Mouse (Mus musculus) heart, postnatal 0 days (tissue): ENCODE data around the gene Faap20. TPM values are rescaled to one million over a fixed set of nuclear protein-coding genes. Genes with fewer than 3 reads are reported as not detected.

Experiments
- ATAC-seq: fragments of 200-750 bp; cut with Nextera tagmentation; 2 replicates; pipeline ENCODE4 v1.8.0; 2017; ENCODE audit warnings: low read depth, moderate number of reproducible peaks, moderate library complexity; ENCODE audit not compliant: insufficient read depth
- DNase-seq: peaks from one replicate; pipeline ENCODE4 v3.0.0-alpha.2; 2016; ENCODE audit warnings: low spot score
- H3K27ac ChIP-seq: fragments of 300-500 bp; sonication (generic); 2 replicates; pipeline ENCODE4 v1.5.1; 2014; ENCODE audit warnings: low read depth, mild to moderate bottlenecking
- H3K27me3 ChIP-seq: fragments of 300-500 bp; sonication (generic); 2 replicates; pipeline ENCODE4 v1.6.1; 2014; ENCODE audit warnings: low read length, mixed read lengths; ENCODE audit not compliant: control insufficient read depth, insufficient read depth
- H3K36me3 ChIP-seq: fragments of 300-500 bp; sonication (generic); replicated peaks from 2 replicates; pipeline ENCODE4 v1.6.1; 2014; ENCODE audit warnings: low read length, mixed read lengths; ENCODE audit not compliant: control insufficient read depth, insufficient read depth
- H3K4me1 ChIP-seq: fragments of 300-500 bp; sonication (generic); 2 replicates; pipeline ENCODE4 v1.6.1; 2014; ENCODE audit warnings: antibody characterized with exemption; ENCODE audit not compliant: control insufficient read depth, insufficient read depth
- H3K4me2 ChIP-seq: fragments of 300-500 bp; sonication (generic); 2 replicates; pipeline ENCODE4 v1.6.1; 2014; ENCODE audit warnings: low read depth, mild to moderate bottlenecking, low read length, moderate library complexity
- H3K4me3 ChIP-seq: fragments of 300-500 bp; sonication (generic); 2 replicates; pipeline ENCODE4 v1.5.1; 2014; ENCODE audit warnings: low read depth, low read length
- H3K9ac ChIP-seq: fragments of 300-500 bp; sonication (generic); replicated peaks from 2 replicates; pipeline ENCODE4 v1.6.1; 2014; ENCODE audit warnings: low read depth, low read length, mixed read lengths
- H3K9me3 ChIP-seq: fragments of 300-500 bp; sonication (generic); replicated peaks from 2 replicates; pipeline ENCODE4 v1.6.1; 2016; ENCODE audit warnings: low read length; ENCODE audit not compliant: control insufficient read depth
- CTCF ChIP-seq: IDR thresholded peaks from 2 replicates; pipeline ENCODE4 v1.5.1; 2016; ENCODE audit warnings: antibody characterized with exemption, control low read depth, low read depth
- EP300 ChIP-seq: IDR thresholded peaks from 2 replicates; pipeline ENCODE4 v1.6.1; 2016; ENCODE audit warnings: antibody characterized with exemption, low read depth
- WGBS: fragments of 180-500 bp; shearing (Covaris S2); extraction: QIAGEN DNeasy Blood & Tissue Kit; methylation state at CpG from one replicate; pipeline ENCODE4 v1.1.7; 2014; 5-methylcytosine and 5-hydroxymethylcytosine counted together
- polyA plus RNA-seq: library from polyadenylated mRNA; unstranded; fragments of >200 nt; fragmentation: Nextera tagmentation; extraction: Ambion mirVana; gene quantifications from 2 replicates; pipeline ENCODE4 v1.2.1, GENCODE M21; 2015
- total RNA-seq: library from RNA; depleted of rRNA; stranded (reverse); fragments of >200 nt; gene quantifications from 2 replicates; pipeline ENCODE4 v1.2.3, GENCODE M21; 2014; ENCODE audit warnings: low replicate concordance

Faap20 gene
- total and polyA plus RNA-seq, 2 experiments from 2014 or later = 45.8 to 48.1 TPM

- 59% methylated on average over 1 of the region's 1 CpGs for WGBS
- ATAC-seq (no peak), DNase-seq (no peak)
- H3K9me3 ChIP-seq = no peaks in the 10 kb centered on the region
- H3K9ac ChIP-seq = no peak overlapping the region
- H3K4me2 ChIP-seq = no peak overlapping the region
- H3K27ac ChIP-seq = no peak overlapping the region
- no peak overlapping the region for H3K4me3 ChIP-seq
- TF ChIP-seq CTCF = no peak
- no peaks in the 10 kb centered on the region; the same call in 1 of the 2 replicates for H3K27me3 ChIP-seq
- no peaks in the 10 kb centered on the region for H3K4me1 ChIP-seq
- no peaks in the 10 kb centered on the region for H3K36me3 ChIP-seq
These were observed 39.0 kb downstream of the Faap20 start for GRCm38 (mm10) chr4:155288586-155288985.

GRCm38 (mm10) chr4:155290045-155290444 lies 40.4 kb downstream of the Faap20 start:
- H3K27ac ChIP-seq = no peak overlapping the region
- H3K36me3 ChIP-seq = no peaks in the 10 kb centered on the region
- 0 out of 2 replicates have a peak, but pooled peaks cover under 1% of the 10 kb centered on the region for H3K27me3 ChIP-seq
- H3K4me3 ChIP-seq = no peak overlapping the region
- DNase-seq (no peak), ATAC-seq (no peak)
- 90% methylated on average over 7 of the region's 7 CpGs for WGBS
- no peaks in the 10 kb centered on the region for H3K9me3 ChIP-seq
- TF ChIP-seq EP300 = no peak
- no peak for TF ChIP-seq CTCF
- no peak overlapping the region for H3K4me2 ChIP-seq
- no peak overlapping the region for H3K9ac ChIP-seq
- H3K4me1 ChIP-seq = no peaks in the 10 kb centered on the region

GRCm38 (mm10) chr4:155292863-155293262 lies 43.3 kb downstream of the Faap20 start:
- 77% methylated on average over 10 of the region's 10 CpGs for WGBS
- Histone ChIP-seq H3K27me3 (0 out of 2 replicates have a peak, but pooled peaks cover 3% of the 10 kb centered on the region), H3K9me3 (no peaks in the 10 kb centered on the region), H3K4me3 (no peak overlapping the region), H3K4me2 (no peak overlapping the region), H3K9ac (no peak overlapping the region), H3K36me3 (no peaks in the 10 kb centered on the region), H3K4me1 (no peaks in the 10 kb centered on the region), H3K27ac (no peak overlapping the region)
- no peak for DNase-seq
- no peak for ATAC-seq
- TF ChIP-seq EP300 (no peak), CTCF (no peak)

DNA sequence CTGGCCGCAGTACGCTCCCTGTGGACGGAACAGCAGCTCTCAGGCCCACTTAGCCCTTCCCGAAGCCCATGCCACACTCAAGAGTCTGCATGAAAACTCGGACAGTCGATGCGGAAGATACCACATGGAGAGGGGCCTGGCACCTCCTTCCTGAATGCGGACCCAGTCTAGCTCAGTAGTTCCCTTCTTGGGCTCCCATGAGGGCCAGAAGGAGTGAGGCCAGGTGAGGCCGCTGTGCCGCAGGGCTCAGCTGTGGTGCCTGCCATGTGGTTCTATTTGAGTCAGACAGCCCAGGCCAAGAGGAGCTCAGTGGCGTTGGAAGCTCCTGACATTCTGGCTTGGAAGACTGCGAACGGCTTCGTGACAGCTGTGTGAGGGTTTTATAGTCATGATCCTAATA lies 44.8 kb downstream of the Faap20 start:
- TF ChIP-seq EP300 (no peak), CTCF (no peak)
- Histone ChIP-seq H3K27ac (no peak overlapping the region), H3K4me2 (no peak overlapping the region), H3K9ac (no peak overlapping the region), H3K27me3 (0 out of 2 replicates have a peak, but pooled peaks cover 3% of the 10 kb centered on the region), H3K9me3 (no peaks in the 10 kb centered on the region), H3K4me3 (no peak overlapping the region), H3K36me3 (no peaks in the 10 kb centered on the region), H3K4me1 (no peaks in the 10 kb centered on the region)
- DNase-seq (no peak), ATAC-seq (no peak)
- WGBS = 86% methylated on average over 14 of the region's 14 CpGs

DNA sequence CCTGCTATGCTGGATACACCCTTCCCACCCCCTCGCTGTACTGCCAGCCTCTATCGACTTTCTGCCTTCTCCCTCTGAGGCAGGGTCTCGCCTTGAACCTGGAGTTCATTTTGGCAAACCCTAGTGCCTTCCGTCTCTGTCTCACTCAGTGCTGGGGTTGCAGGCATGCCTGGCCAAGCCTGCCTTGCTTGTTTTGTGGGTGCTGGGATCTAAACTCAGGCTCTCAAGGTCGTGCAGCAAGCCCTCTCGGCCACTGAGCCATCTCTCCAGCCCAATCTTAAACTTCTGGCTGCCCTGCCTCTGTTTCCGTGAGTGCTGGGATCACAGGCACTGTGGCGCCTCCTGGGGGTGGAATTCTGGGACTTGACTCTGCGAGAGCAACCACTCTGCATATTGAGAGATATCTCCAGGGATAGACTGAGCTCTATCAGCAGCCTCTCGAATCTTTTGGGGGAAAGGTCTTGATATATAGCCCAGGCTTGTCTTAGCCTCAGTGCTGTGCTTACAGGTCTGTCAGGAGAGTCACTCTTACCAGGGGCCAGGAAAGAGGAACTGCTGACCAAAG lies 45.5 kb downstream of the Faap20 start:
- Histone ChIP-seq H3K9ac (no peak overlapping the region), H3K9me3 (no peaks in the 10 kb centered on the region), H3K4me1 (no peaks in the 10 kb centered on the region), H3K36me3 (no peaks in the 10 kb centered on the region), H3K27ac (no peak overlapping the region), H3K4me3 (no peak overlapping the region), H3K27me3 (0 out of 2 replicates have a peak, but pooled peaks cover 3% of the 10 kb centered on the region), H3K4me2 (no peak overlapping the region)
- peak; percentile 19; the same call in 1 of the 2 replicates for TF ChIP-seq CTCF
- no peak for TF ChIP-seq EP300
- DNase-seq (no peak), ATAC-seq (no peak)
- 68% methylated on average over 10 of the region's 10 CpGs for WGBS

- H3K4me2 ChIP-seq = no peak overlapping the region
- TF ChIP-seq CTCF = no peak
- no peak for TF ChIP-seq EP300
- WGBS = 36% methylated on average over 4 of the region's 4 CpGs
- DNase-seq = no peak
- no peaks in the 10 kb centered on the region for H3K36me3 ChIP-seq
- H3K9me3 ChIP-seq = no peaks in the 10 kb centered on the region
- no peak overlapping the region for H3K27ac ChIP-seq
- ATAC-seq = no peak
- no peaks in the 10 kb centered on the region for H3K4me1 ChIP-seq
- no peak overlapping the region for H3K4me3 ChIP-seq
- no peak overlapping the region for H3K9ac ChIP-seq
- H3K27me3 ChIP-seq = 0 out of 2 replicates have a peak, but pooled peaks cover 3% of the 10 kb centered on the region
These were observed 46.4 kb downstream of the Faap20 start for GRCm38 (mm10) chr4:155295996-155296395.
